Comparison of ENCODE assay signal across 19 mouse cellular contexts in the genomic region with DNA sequence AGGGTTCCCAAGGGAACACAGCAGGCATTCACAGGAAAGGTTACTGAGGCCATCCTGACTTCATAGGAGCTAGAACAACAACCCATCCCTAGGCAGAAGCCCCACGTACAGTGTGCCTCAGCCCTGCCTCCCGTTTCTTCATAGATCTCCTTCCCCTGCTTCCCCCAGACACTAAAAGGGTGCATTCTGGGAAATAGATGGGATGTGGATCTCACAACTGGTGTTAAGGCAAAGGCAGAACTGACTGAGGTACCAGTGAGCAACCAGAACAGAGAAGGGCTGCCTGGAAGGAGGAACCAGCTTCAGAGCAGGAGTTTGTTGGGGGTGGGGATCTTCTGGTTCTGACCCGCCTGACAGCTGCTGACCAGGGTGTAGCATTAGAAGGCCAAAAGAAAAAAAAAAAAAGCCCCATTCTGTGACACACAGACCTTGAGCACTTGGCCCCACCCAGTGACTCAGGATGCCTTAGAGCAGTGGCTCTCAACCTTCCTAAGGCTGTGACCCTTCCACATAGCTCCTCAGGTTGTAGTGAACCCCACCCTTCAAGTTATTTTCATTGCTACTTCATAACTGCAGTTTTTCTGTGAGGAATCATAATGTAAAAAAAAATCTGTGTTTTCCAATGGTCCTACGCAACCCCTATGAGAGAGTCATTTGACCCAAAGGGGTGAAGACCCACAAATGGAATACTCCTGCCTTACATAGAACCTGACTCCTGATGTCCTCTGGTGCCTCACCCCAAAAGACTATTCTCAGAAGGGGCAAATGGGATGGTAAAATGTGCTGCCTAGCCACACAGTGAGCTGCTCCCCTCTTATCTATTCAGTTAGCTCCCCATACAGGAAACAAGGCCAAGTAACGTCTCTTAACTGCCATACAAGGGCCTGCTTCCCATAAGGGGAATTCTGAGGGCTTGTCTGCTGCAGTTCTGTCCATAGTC. TPM values are rescaled to one million over a fixed set of nuclear protein-coding genes. Genes with fewer than 3 reads are reported as not detected.
DNase-seq lines count a peak whose midpoint lies in the region; ATAC-seq and TF ChIP-seq lines count a peak whose summit lies in the region.
"Had no signal": no experiment of that assay in that cellular context is flagged by ENCODE, and none has a peak within 500 bp of the region (broad histone marks: within the 10 kb centered on the region; RNA-seq: fewer than 3 reads in every experiment).

No protein-coding gene starts in this region.

- no peak for TF ChIP-seq CTCF in CH12.LX (conservative IDR thresholded peaks at IDR 0.05 in 1 of 2, IDR thresholded peaks at IDR 0.05 in 1 of 2; ENCODE audit: low read depth in 2 of 2, low read length in 2 of 2)
- TF ChIP-seq CTCF in intestine, postnatal 0 days (IDR thresholded peaks at IDR 0.05; ENCODE audit: low read depth), result no peak

- no peaks in the 10 kb centered on the region for H3K27me3 ChIP-seq in CH12.LX (replicated peaks)
- no peaks in the 10 kb centered on the region for H3K27me3 ChIP-seq in intestine, postnatal 0 days (replicated peaks; ENCODE audit: control insufficient read depth, insufficient read depth, low read length)
- H3K27me3 ChIP-seq: embryonic facial prominence, embryonic 15.5 days; limb, embryonic 13.5 days; neural tube, embryonic 15.5 days had no signal

- dilution Hi-C loops in CH12.LX (cut with MboI; ENCODE audit: extremely low pct_ligation_motif_present, extremely low pct_unique_long_range_greater_than_20kb, low sequenced_read_pairs), result no loop called here

- no peak for TF ChIP-seq RAD21 in CH12.LX (IDR thresholded peaks at IDR 0.05; ENCODE audit: low read depth, low read length)

- no peaks in the 10 kb centered on the region for H3K79me2 ChIP-seq in CH12.LX (replicated peaks; ENCODE audit: control insufficient read depth, extremely low read depth, insufficient read depth, poor library complexity, severe bottlenecking)

- peaks cover 11 to 31% of the 10 kb centered on the region in 2 experiments for H3K4me1 ChIP-seq in CH12.LX (ENCODE audit: control insufficient read depth in 1 of 2, insufficient read depth in 2 of 2)
- H3K4me1 ChIP-seq in intestine, postnatal 0 days (replicated peaks; ENCODE audit: control insufficient read depth, insufficient read depth, low read length), result peaks cover 24% of the 10 kb centered on the region
- H3K4me1 ChIP-seq: embryonic facial prominence, embryonic 15.5 days; neural tube, embryonic 15.5 days had no signal

- in situ Hi-C loops in CH12.LX (cut with MboI; ENCODE audit: low pct_ligation_motif_present, low pct_unique_long_range_greater_than_20kb, low sequenced_read_pairs), result no loop called here

- no peaks in the 10 kb centered on the region for H3K36me3 ChIP-seq in CH12.LX (replicated peaks in 1 of 2; ENCODE audit: control insufficient read depth in 1 of 2, insufficient read depth in 1 of 2, low read length in 1 of 2)
- H3K36me3 ChIP-seq in intestine, postnatal 0 days (ENCODE audit: control insufficient read depth, insufficient read depth), result no peaks in the 10 kb centered on the region
- H3K36me3 ChIP-seq: embryonic facial prominence, embryonic 15.5 days; limb, embryonic 13.5 days; neural tube, embryonic 15.5 days had no signal

- TF ChIP-seq POLR2A in CH12.LX (IDR thresholded peaks at IDR 0.05; ENCODE audit: low read depth, low read length), result no peak

- no peaks in the 10 kb centered on the region for H3K9me3 ChIP-seq in CH12.LX (replicated peaks; ENCODE audit: low read length)
- H3K9me3 ChIP-seq in intestine, postnatal 0 days (ENCODE audit: control insufficient read depth), result no peaks in the 10 kb centered on the region
- H3K9me3 ChIP-seq: embryonic facial prominence, embryonic 15.5 days; limb, embryonic 13.5 days; neural tube, embryonic 15.5 days had no signal

- no peak overlapping the region for H3K4me2 ChIP-seq in CH12.LX (ENCODE audit: insufficient read depth, low read depth, poor library complexity, severe bottlenecking)
- H3K4me2 ChIP-seq in intestine, postnatal 0 days (replicated peaks; ENCODE audit: low read depth), result no peak overlapping the region
- H3K4me2 ChIP-seq: embryonic facial prominence, embryonic 15.5 days; limb, embryonic 13.5 days; neural tube, embryonic 15.5 days had no signal

- no peak for DNase-seq in CH12.LX (ENCODE audit: extremely low read depth)
- DNase-seq in adrenal gland, postnatal 10 days, result peak; percentile 39
- DNase-seq in layer of hippocampus, adult 9-10 months (ENCODE audit: low spot score), result no peak
- DNase-seq in heart, adult 18-20 months, result no peak
- no peak for DNase-seq in cerebellum, adult 8-10 months
- no peak for DNase-seq in yolk sac, embryonic 10.5 days (ENCODE audit: low spot score)
- DNase-seq: heart, postnatal 10 days; kidney, postnatal 25 days; lung, postnatal 36 days; right cerebral cortex, postnatal 25 days; thymus, postnatal 25 days had no signal

- H3K4me3 ChIP-seq in CH12.LX (replicated peaks in 1 of 3; ENCODE audit: low read depth in 2 of 3, low read length in 2 of 3, poor library complexity in 1 of 3), result no peak overlapping the region
- no peak overlapping the region for H3K4me3 ChIP-seq in intestine, postnatal 0 days (ENCODE audit: low read depth, low read length)
- H3K4me3 ChIP-seq: embryonic facial prominence, embryonic 15.5 days; limb, embryonic 13.5 days; neural tube, embryonic 15.5 days had no signal

- ATAC-seq in intestine, postnatal 0 days, result no peak
- peak; percentile 21 for ATAC-seq in megakaryocyte progenitor cell, adult 5-6 weeks (replicated peaks; ENCODE audit: poor library complexity)
- ATAC-seq: activated CD4-positive, CD25-positive, alpha-beta regulatory T cell, adult 4 months; hindbrain, embryonic 16.5 days had no signal

- no peak overlapping the region for H3K27ac ChIP-seq in CH12.LX (ENCODE audit: insufficient read depth, low read depth)
- H3K27ac ChIP-seq in intestine, postnatal 0 days (ENCODE audit: low read depth, low read length), result peak overlapping the region; percentile 11; the same call in 1 of the 2 replicates
- H3K27ac ChIP-seq: embryonic facial prominence, embryonic 15.5 days; limb, embryonic 13.5 days; neural tube, embryonic 15.5 days had no signal

- 50% methylated on average over 5 of the region's 5 CpGs for WGBS in intestine, postnatal 0 days

- H3K9ac ChIP-seq in CH12.LX (ENCODE audit: insufficient read depth, low read depth), result no peak overlapping the region
- no peak overlapping the region for H3K9ac ChIP-seq in intestine, postnatal 0 days (ENCODE audit: low read depth, low read length)
- H3K9ac ChIP-seq: embryonic facial prominence, embryonic 15.5 days; limb, embryonic 13.5 days; neural tube, embryonic 15.5 days had no signal

- no peak for TF ChIP-seq EP300 in CH12.LX (IDR thresholded peaks at IDR 0.05; ENCODE audit: low read length)

TF ChIP-seq in CH12.LX, 34 proteins besides CTCF, POLR2A, EP300 and RAD21:
- no peak for TF ChIP-seq ZC3H11A (IDR thresholded peaks at IDR 0.05; ENCODE audit: low read depth, low read length)
- peak; percentile 74 for TF ChIP-seq ZNF384 (IDR thresholded peaks at IDR 0.05; ENCODE audit: low read depth, low read length)
- no peak for TF ChIP-seq USF2 (conservative IDR thresholded peaks at IDR 0.05; ENCODE audit: low read depth, low read length)
- TF ChIP-seq TBP (conservative IDR thresholded peaks at IDR 0.05; ENCODE audit: low read depth, low read length), result no peak

RNA-seq across cellular contexts. Expression of gene Muc13, which starts 11.8 kb away (rescaled TPM):
- not detected in 2 replicates for total RNA-seq in CH12.LX (2012; rRNA removed)
- total RNA-seq in CH12.LX (2014; rRNA removed), result not detected in 2 replicates
- polyA plus RNA-seq in CH12.LX (2012; ENCODE audit: insufficient read length, low read depth), result not detected in 2 replicates
- total RNA-seq in adrenal gland, postnatal 10 days (2021), result under 1 TPM; 0.09 to 0.18 TPM
- polyA plus RNA-seq in intestine, postnatal 0 days (2015; fragmentation: Nextera tagmentation; extraction: Ambion mirVana), result 459 and 473 TPM in 2 replicates
- 52.3 and 76.8 TPM in 2 replicates for total RNA-seq in megakaryocyte progenitor cell, adult 5-6 weeks (2015)
- total RNA-seq in megakaryocyte progenitor cell, adult 5-6 weeks (2017), result 41.4 and 61.6 TPM in 2 replicates
- total RNA-seq in heart, adult 18-20 months (2021), result not detected
- polyA plus RNA-seq: hindbrain, embryonic 16.5 days; midbrain, postnatal 0 days; neural tube, embryonic 15.5 days had no signal

RNA-seq across cellular contexts. Expression of gene Itgb5, which starts 47.4 kb away (rescaled TPM):
- total RNA-seq in CH12.LX (2012; rRNA removed) (11.5 and 20.1 TPM in 2 replicates), CH12.LX (2014; rRNA removed) (0.65 and 0.85 TPM in 2 replicates)
- polyA plus RNA-seq in CH12.LX (2012; ENCODE audit: insufficient read length, low read depth), result 1.1 and 1.8 TPM in 2 replicates
- 100 to 1,000 TPM; 106 to 114 TPM for total RNA-seq in adrenal gland, postnatal 10 days (2021)
- polyA plus RNA-seq in intestine, postnatal 0 days (2015; fragmentation: Nextera tagmentation; extraction: Ambion mirVana), result 23.5 and 23.6 TPM in 2 replicates
- total RNA-seq in megakaryocyte progenitor cell, adult 5-6 weeks (2015), result 4.4 and 8.1 TPM in 2 replicates
- 5.5 and 8.5 TPM in 2 replicates for total RNA-seq in megakaryocyte progenitor cell, adult 5-6 weeks (2017)
- total RNA-seq in heart, adult 18-20 months (2021), result 10 to 100 TPM; 91.3 to 97.2 TPM

Comparison
In these comparisons a context has a peak if more than half of its experiments do, and no peak if none do; other contexts are left out.
1. RNA of gene Muc13, which starts 11.8 kb away (total RNA-seq): 41.4 to 76.8 TPM in megakaryocyte progenitor cell, adult 5-6 weeks; 0.09 to 0.18 TPM in adrenal gland, postnatal 10 days, not detected in CH12.LX and not detected in heart, adult 18-20 months; every median in the first group is over 10 times any median in the second.
2. RNA of gene Itgb5, which starts 47.4 kb away (total RNA-seq): 106 to 114 TPM in adrenal gland, postnatal 10 days and 91.3 to 97.2 TPM in heart, adult 18-20 months; 0.65 to 20.1 TPM in CH12.LX and 4.4 to 8.5 TPM in megakaryocyte progenitor cell, adult 5-6 weeks; every median in the first group is over 4 times any median in the second.